In genomic region chr4:119460728-119461141, GRCm38 (mm10) we compare ENCODE assay signal across 8 mouse cellular contexts. TPM values are rescaled to one million over a fixed set of nuclear protein-coding genes. Genes with fewer than 3 reads are reported as not detected.
DNase-seq lines count a peak whose midpoint lies in the region; ATAC-seq and TF ChIP-seq lines count a peak whose summit lies in the region.

No protein-coding gene starts in this region.

- H3K27me3 ChIP-seq in cerebellum, adult 2 months (ENCODE audit: control insufficient read depth, insufficient read depth, low read length), result no peaks in the 10 kb centered on the region
- no peaks in the 10 kb centered on the region for H3K27me3 ChIP-seq in hindbrain, embryonic 12.5 days
- no peaks in the 10 kb centered on the region for H3K27me3 ChIP-seq in midbrain, embryonic 15.5 days (replicated peaks)

- peak; percentile 81 for ATAC-seq in hindbrain, embryonic 12.5 days (ENCODE audit: low FRiP score)
- peak; percentile 70 for ATAC-seq in midbrain, embryonic 15.5 days (replicated peaks)
- ATAC-seq in erythroblast, adult 5-6 weeks (replicated peaks; ENCODE audit: low FRiP score, poor library complexity, severe bottlenecking), result no peak

- H3K4me1 ChIP-seq in ES-E14 (ENCODE audit: control insufficient read depth in 2 of 2, insufficient read depth in 2 of 2, low read length in 2 of 2, poor library complexity in 1 of 2), result peaks cover 0 to 5% of the 10 kb centered on the region in 2 experiments; a peak in 1 of 4 replicates
- peaks cover 25% of the 10 kb centered on the region for H3K4me1 ChIP-seq in cerebellum, adult 2 months (ENCODE audit: control insufficient read depth, insufficient read depth, low read length)
- peaks cover 24% of the 10 kb centered on the region for H3K4me1 ChIP-seq in hindbrain, embryonic 12.5 days
- peaks cover 35% of the 10 kb centered on the region for H3K4me1 ChIP-seq in midbrain, embryonic 15.5 days

- DNase-seq in ES-E14 (ENCODE audit: low read depth, low spot score), result no peak
- DNase-seq in cerebellum, adult 2 months, result peak; percentile 85 to 89
- DNase-seq in frontal cortex, postnatal 10 days (ENCODE audit: low spot score in 2 of 2), result peak; percentile 72 to 83
- peak; percentile 71 to 86 for DNase-seq in left cerebral cortex, adult 18-20 months (ENCODE audit: low spot score in 2 of 2)
- no peak for DNase-seq in adrenal gland, adult 18-20 months (ENCODE audit: low spot score in 2 of 2)

- no peak for TF ChIP-seq POLR2A in cerebellum, adult 2 months (IDR thresholded peaks at IDR 0.05; ENCODE audit: borderline replicate concordance, insufficient read depth, low read length)

- in situ Hi-C loops in ES-E14 (cut with MboI; ENCODE audit: low sequenced_read_pairs in 2 of 2, unreplicated experiment in 2 of 2), result no loop called here

- no peak overlapping the region for H3K4me3 ChIP-seq in ES-E14 (ENCODE audit: insufficient read depth in 1 of 2, low read depth in 1 of 2, low read length in 2 of 2, poor library complexity in 1 of 2, severe bottlenecking in 1 of 2)
- no peak overlapping the region for H3K4me3 ChIP-seq in cerebellum, adult 2 months (replicated peaks; ENCODE audit: insufficient read depth, low read depth, low read length)
- no peak overlapping the region for H3K4me3 ChIP-seq in hindbrain, embryonic 12.5 days
- H3K4me3 ChIP-seq in midbrain, embryonic 15.5 days, result no peak overlapping the region

- H3K36me3 ChIP-seq in ES-E14 (ENCODE audit: control insufficient read depth, insufficient read depth, low read length, poor library complexity, severe bottlenecking), result no peaks in the 10 kb centered on the region
- no peaks in the 10 kb centered on the region for H3K36me3 ChIP-seq in hindbrain, embryonic 12.5 days
- no peaks in the 10 kb centered on the region for H3K36me3 ChIP-seq in midbrain, embryonic 15.5 days (replicated peaks)

- 0 out of 2 replicates have a peak overlapping the region, but pooled peaks have one; percentile 41 for H3K9ac ChIP-seq in ES-E14 (ENCODE audit: insufficient read depth, low read depth, low read length, poor library complexity, severe bottlenecking)
- no peak overlapping the region for H3K9ac ChIP-seq in hindbrain, embryonic 12.5 days
- no peak overlapping the region for H3K9ac ChIP-seq in midbrain, embryonic 15.5 days

- no peak for TF ChIP-seq CTCF in cerebellum, adult 2 months (IDR thresholded peaks at IDR 0.05; ENCODE audit: borderline replicate concordance, insufficient read depth, low read depth, low read length)

- H3K9me3 ChIP-seq in ES-E14 (ENCODE audit: control insufficient read depth, insufficient read depth, low read depth, low read length), result no peaks in the 10 kb centered on the region
- H3K9me3 ChIP-seq in hindbrain, embryonic 12.5 days (replicated peaks), result no peaks in the 10 kb centered on the region
- no peaks in the 10 kb centered on the region for H3K9me3 ChIP-seq in midbrain, embryonic 15.5 days

- WGBS in cerebellum, adult 2 months, result 2% methylated on average over 8 of the region's 8 CpGs
- 31% methylated on average over 8 of the region's 8 CpGs for WGBS in hindbrain, embryonic 12.5 days
- 14% methylated on average over 8 of the region's 8 CpGs for WGBS in midbrain, embryonic 15.5 days

- H3K27ac ChIP-seq in ES-E14 (ENCODE audit: insufficient read depth, low read depth, low read length, poor library complexity, severe bottlenecking), result no peak overlapping the region
- peak overlapping the region; percentile 77 for H3K27ac ChIP-seq in cerebellum, adult 2 months (ENCODE audit: insufficient read depth, low read length)
- H3K27ac ChIP-seq in hindbrain, embryonic 12.5 days, result peak overlapping the region; percentile 83
- H3K27ac ChIP-seq in midbrain, embryonic 15.5 days, result peak overlapping the region; percentile 83

- peak overlapping the region; percentile 19; the same call in 1 of the 2 replicates for H3K4me2 ChIP-seq in hindbrain, embryonic 12.5 days (replicated peaks)
- no peak overlapping the region for H3K4me2 ChIP-seq in midbrain, embryonic 15.5 days

TF ChIP-seq in ES-E14, 5 proteins besides CTCF, POLR2A, EP300 and RAD21:
- no peak for TF ChIP-seq CHD2 (IDR thresholded peaks at IDR 0.05; ENCODE audit: low read depth, low read length)
- no peak for TF ChIP-seq ZNF384 (IDR thresholded peaks at IDR 0.05; ENCODE audit: low read depth, low read length)
- no peak for TF ChIP-seq ZC3H11A (IDR thresholded peaks at IDR 0.05; ENCODE audit: borderline replicate concordance, low read depth, low read length)
- no peak for TF ChIP-seq MAFK (IDR thresholded peaks at IDR 0.05; ENCODE audit: insufficient read depth, low read depth, low read length)
- no peak for TF ChIP-seq HCFC1 (IDR thresholded peaks at IDR 0.05; ENCODE audit: borderline replicate concordance, insufficient read depth, low read length)

RNA-seq across cellular contexts. Expression of gene Rimkla, which starts 31.7 kb away (rescaled TPM):
- 1.1 and 1.5 TPM in 2 replicates for total RNA-seq in ES-E14 (2012; rRNA removed)
- 35.4 and 39.2 TPM in 2 replicates for polyA plus RNA-seq in cerebellum, adult 2 months (2012; rRNA removed)
- polyA plus RNA-seq in hindbrain, embryonic 12.5 days (2016; fragmentation: Nextera tagmentation; extraction: Ambion mirVana), result 10.6 and 11.1 TPM in 2 replicates
- 1 to 10 TPM; 9.7 TPM for total RNA-seq in left cerebral cortex, adult 18-20 months (2021)
- polyA plus RNA-seq in midbrain, embryonic 15.5 days (2015; fragmentation: Nextera tagmentation; extraction: Ambion mirVana), result 25.5 and 27.6 TPM in 2 replicates
- total RNA-seq in erythroblast, adult 5-6 weeks (2015; ENCODE audit: low replicate concordance), result not detected in 2 replicates
- total RNA-seq in erythroblast, adult 5-6 weeks (2017; ENCODE audit: low replicate concordance), result not detected in 2 replicates
- total RNA-seq in adrenal gland, adult 18-20 months (2021), result under 1 TPM; 0.10 to 0.13 TPM

RNA-seq across cellular contexts. Expression of gene Zmynd12, which starts 38.1 kb away (rescaled TPM):
- not detected in 2 replicates for total RNA-seq in ES-E14 (2012; rRNA removed)
- polyA plus RNA-seq in cerebellum, adult 2 months (2012; rRNA removed), result 0.64 and 0.81 TPM in 2 replicates
- 0.23 and 0.55 TPM in 2 replicates for polyA plus RNA-seq in hindbrain, embryonic 12.5 days (2016; fragmentation: Nextera tagmentation; extraction: Ambion mirVana)
- under 1 TPM; 0.49 to 0.61 TPM for total RNA-seq in left cerebral cortex, adult 18-20 months (2021)
- polyA plus RNA-seq in midbrain, embryonic 15.5 days (2015; fragmentation: Nextera tagmentation; extraction: Ambion mirVana), result 0.18 and 0.63 TPM in 2 replicates
- 2.9 TPM in 1 of 2 replicates, not detected in the other for total RNA-seq in erythroblast, adult 5-6 weeks (2015; ENCODE audit: low replicate concordance)
- total RNA-seq in erythroblast, adult 5-6 weeks (2017; ENCODE audit: low replicate concordance), result 0.43 TPM in 1 of 2 replicates, not detected in the other
- 1 to 10 TPM; 2.6 to 2.8 TPM for total RNA-seq in adrenal gland, adult 18-20 months (2021)

RNA-seq across cellular contexts. Expression of gene Ppcs, which starts 38.5 kb away (rescaled TPM):
- 23.9 and 30.4 TPM in 2 replicates for total RNA-seq in ES-E14 (2012; rRNA removed)
- 14.1 and 16.1 TPM in 2 replicates for polyA plus RNA-seq in cerebellum, adult 2 months (2012; rRNA removed)
- polyA plus RNA-seq in hindbrain, embryonic 12.5 days (2016; fragmentation: Nextera tagmentation; extraction: Ambion mirVana), result 24.3 and 24.5 TPM in 2 replicates
- total RNA-seq in left cerebral cortex, adult 18-20 months (2021), result 1 to 10 TPM; 5.5 to 6.1 TPM
- polyA plus RNA-seq in midbrain, embryonic 15.5 days (2015; fragmentation: Nextera tagmentation; extraction: Ambion mirVana), result 20.8 and 22.2 TPM in 2 replicates
- total RNA-seq in erythroblast, adult 5-6 weeks (2015; ENCODE audit: low replicate concordance), result 4.2 and 8.1 TPM in 2 replicates
- total RNA-seq in erythroblast, adult 5-6 weeks (2017; ENCODE audit: low replicate concordance), result 2.3 and 7.2 TPM in 2 replicates
- total RNA-seq in adrenal gland, adult 18-20 months (2021), result 10 to 100 TPM; 39.4 to 41.0 TPM

RNA-seq across cellular contexts. Expression of gene Ccdc30, which starts 45.4 kb away (rescaled TPM):
- 2.7 and 3.1 TPM in 2 replicates for total RNA-seq in ES-E14 (2012; rRNA removed)
- 8.8 and 9.7 TPM in 2 replicates for polyA plus RNA-seq in cerebellum, adult 2 months (2012; rRNA removed)
- 15.7 and 16.2 TPM in 2 replicates for polyA plus RNA-seq in hindbrain, embryonic 12.5 days (2016; fragmentation: Nextera tagmentation; extraction: Ambion mirVana)
- 10 to 100 TPM; 18.3 to 18.5 TPM for total RNA-seq in left cerebral cortex, adult 18-20 months (2021)
- polyA plus RNA-seq in midbrain, embryonic 15.5 days (2015; fragmentation: Nextera tagmentation; extraction: Ambion mirVana), result 23.2 and 23.8 TPM in 2 replicates
- not detected in 2 replicates for total RNA-seq in erythroblast, adult 5-6 weeks (2015; ENCODE audit: low replicate concordance)
- total RNA-seq in erythroblast, adult 5-6 weeks (2017; ENCODE audit: low replicate concordance), result not detected in 2 replicates
- total RNA-seq in adrenal gland, adult 18-20 months (2021), result 1 to 10 TPM; 8.2 to 8.7 TPM

Comparison
In these comparisons a context has a peak if more than half of its experiments do, and no peak if none do; other contexts are left out.
1. DNase-seq: peak in cerebellum, adult 2 months (2 of 2), frontal cortex, postnatal 10 days (2 of 2) and left cerebral cortex, adult 18-20 months (2 of 2); none in ES-E14 (single experiment) and adrenal gland, adult 18-20 months (0 of 2).